Mouse (Mus musculus): ENCODE data around the gene Cacna1s.

The Cacna1s gene

GRCm38 (mm10) chr1:136137071-136137531 is 84.6 kb downstream of the Cacna1s start:
- DNase-seq (ENCODE audit: low spot score in 2 of 2), result no peak

GRCm38 (mm10) chr1:136137575-136137974 is 85.0 kb downstream of the Cacna1s start:
- DNase-seq (ENCODE audit: low spot score in 2 of 2), result no peak

GRCm38 (mm10) chr1:136138191-136138830 is 85.8 kb downstream of the Cacna1s start:
- DNase-seq (ENCODE audit: low spot score in 2 of 2), result no peak

- peak; percentile 87 to 88 for DNase-seq (ENCODE audit: low spot score in 2 of 2)
Measured at GRCm38 (mm10) chr1:136139990-136140640, 87.6 kb downstream of the Cacna1s start.

- DNase-seq (ENCODE audit: low spot score in 2 of 2), result no peak
Measured at GRCm38 (mm10) chr1:136141176-136141950, 88.8 kb downstream of the Cacna1s start.

- peak in 1 of 2 experiments; percentile 67 for DNase-seq (ENCODE audit: low spot score in 2 of 2)
Measured at GRCm38 (mm10) chr1:136142336-136142735, 89.8 kb downstream of the Cacna1s start.

GRCm38 (mm10) chr1:136143514-136143913 is 91.0 kb downstream of the Cacna1s start:
- DNase-seq (ENCODE audit: low spot score in 2 of 2), result peak; percentile 76 to 86

GRCm38 (mm10) chr1:136149702-136150101 is 97.2 kb downstream of the Cacna1s start:
- DNase-seq (ENCODE audit: low spot score in 2 of 2), result no peak

- no peak for DNase-seq (ENCODE audit: low spot score in 2 of 2)
Measured at GRCm38 (mm10) chr1:136151371-136151770, 98.8 kb downstream of the Cacna1s start.

- DNase-seq (ENCODE audit: low spot score in 2 of 2), result no peak
Measured at GRCm38 (mm10) chr1:136156304-136156703, 103.8 kb downstream of the Cacna1s start.

GRCm38 (mm10) chr1:136156951-136157350 is 104.4 kb downstream of the Cacna1s start:
- DNase-seq (ENCODE audit: low spot score in 2 of 2), result no peak

- DNase-seq (ENCODE audit: low spot score in 2 of 2), result no peak
Measured at GRCm38 (mm10) chr1:136159830-136160229, 107.3 kb downstream of the Cacna1s start.

GRCm38 (mm10) chr1:136160297-136160696 is 107.7 kb downstream of the Cacna1s start:
- no peak for DNase-seq (ENCODE audit: low spot score in 2 of 2)

GRCm38 (mm10) chr1:136160930-136161329 is 108.4 kb downstream of the Cacna1s start:
- DNase-seq (ENCODE audit: low spot score in 2 of 2), result no peak

GRCm38 (mm10) chr1:136161333-136161921 is 108.9 kb downstream of the Cacna1s start:
- DNase-seq (ENCODE audit: low spot score in 2 of 2), result no peak

- no peak for DNase-seq (ENCODE audit: low spot score in 2 of 2)
Measured at GRCm38 (mm10) chr1:136165436-136165835, 112.9 kb downstream of the Cacna1s start.

GRCm38 (mm10) chr1:136167657-136168056 is 115.1 kb downstream of the Cacna1s start:
- peak in 1 of 2 experiments; percentile 51 for DNase-seq (ENCODE audit: low spot score in 2 of 2)

All from right cerebral cortex, postnatal 36 days (tissue).